In genomic region chr16:9994041-9994950, GRCm38 (mm10) we compare ENCODE assay signal across 9 mouse cellular contexts. TPM values are rescaled to one million over a fixed set of nuclear protein-coding genes. Genes with fewer than 3 reads are reported as not detected.
DNase-seq lines count a peak whose midpoint lies in the region; ATAC-seq lines count a peak whose summit lies in the region.
"Had no signal": no experiment of that assay in that cellular context is flagged by ENCODE, and none has a peak within 500 bp of the region (broad histone marks: within the 10 kb centered on the region; RNA-seq: fewer than 3 reads in every experiment).

No protein-coding gene starts in this region.

- WGBS in heart, embryonic 15.5 days: 1% methylated on average over 39 of the region's 51 CpGs
- WGBS in limb, embryonic 10.5 days: under 1% methylated on average over 50 of the region's 51 CpGs

- H3K27ac ChIP-seq in heart, embryonic 15.5 days: no peak overlapping the region
- no peak overlapping the region for H3K27ac ChIP-seq in limb, embryonic 10.5 days

- ATAC-seq in heart, embryonic 15.5 days (replicated peaks; ENCODE audit: insufficient number of reproducible peaks, insufficient read depth, low FRiP score, low read depth): no peak; the same call in 1 of the 2 replicates

- no peak for DNase-seq in heart, postnatal 25 days (ENCODE audit: low spot score)
- peak; percentile 9 for DNase-seq in adrenal gland, postnatal 10 days
- peak; percentile 49 to 54 for DNase-seq in frontal cortex, postnatal 10 days (ENCODE audit: low spot score in 2 of 2)
- peak; percentile 43 for DNase-seq in limb, embryonic 10.5 days (ENCODE audit: low spot score)
- peak; percentile 51 for DNase-seq in right cerebral cortex, postnatal 14 days
- no peak for DNase-seq in cerebellum, adult 18-20 months
- no peak for DNase-seq in kidney, adult 8-10 months

- H3K4me3 ChIP-seq in heart, embryonic 15.5 days: peak overlapping the region; percentile 37
- peak overlapping the region; percentile 49 for H3K4me3 ChIP-seq in limb, embryonic 10.5 days
- H3K4me3 ChIP-seq: erythroblast, embryonic 14.5 days had no signal

- peaks cover 81% of the 10 kb centered on the region for H3K27me3 ChIP-seq in heart, embryonic 15.5 days
- peaks cover 84% of the 10 kb centered on the region for H3K27me3 ChIP-seq in limb, embryonic 10.5 days (ENCODE audit: low read depth, poor library complexity, severe bottlenecking)

- H3K9ac ChIP-seq in heart, embryonic 15.5 days: no peak overlapping the region

- no peaks in the 10 kb centered on the region for H3K36me3 ChIP-seq in heart, embryonic 15.5 days
- H3K36me3 ChIP-seq in limb, embryonic 10.5 days: no peaks in the 10 kb centered on the region

- intact Hi-C loops in heart, postnatal 25 days (cut with DNase I): loop anchor here (2.0 kb wide), 1 partner anchor 1111 kb away; no protein-coding TSS in a partner anchor

- H3K4me1 ChIP-seq in heart, embryonic 15.5 days (replicated peaks): peaks cover 29% of the 10 kb centered on the region
- H3K4me1 ChIP-seq in limb, embryonic 10.5 days: peaks cover 35% of the 10 kb centered on the region

- no peaks in the 10 kb centered on the region for H3K9me3 ChIP-seq in heart, embryonic 15.5 days (replicated peaks)
- H3K9me3 ChIP-seq in limb, embryonic 10.5 days (replicated peaks): no peaks in the 10 kb centered on the region

- H3K4me2 ChIP-seq in heart, embryonic 15.5 days: peak overlapping the region; percentile 69

RNA-seq across cellular contexts. Expression of gene Grin2a, which starts 1.1 kb away (rescaled TPM):
- 0.44 and 0.49 TPM in 2 replicates for polyA plus RNA-seq in heart, embryonic 15.5 days (2015; fragmentation: Nextera tagmentation; extraction: Ambion mirVana)
- total RNA-seq in heart, postnatal 25 days (2021): under 1 TPM; 0.05 to 0.08 TPM
- 1 to 10 TPM in 1 of 2 experiments, under 1 TPM in 1; 0.69 to 1.5 TPM for total RNA-seq in adrenal gland, postnatal 10 days (2021)
- 0.05 TPM in 1 of 2 replicates, not detected in the other for polyA plus RNA-seq in limb, embryonic 10.5 days (2016; fragmentation: Nextera tagmentation; extraction: Ambion mirVana)

Comparison
In these comparisons a context has a peak if more than half of its experiments do, and no peak if none do; other contexts are left out.
1. DNase-seq: peak in adrenal gland, postnatal 10 days (single experiment), frontal cortex, postnatal 10 days (2 of 2), limb, embryonic 10.5 days (single experiment) and right cerebral cortex, postnatal 14 days (single experiment); none in heart, postnatal 25 days (single experiment), cerebellum, adult 18-20 months (0 of 2) and kidney, adult 8-10 months (0 of 2).